Mouse (Mus musculus): Measurements from ENCODE around the gene Dusp12. TPM values are rescaled to one million over a fixed set of nuclear protein-coding genes. Genes with fewer than 3 reads are reported as not detected.

Gene Dusp12
- 1.7 TPM in 1 of 2 replicates, not detected in the other for total RNA-seq (2015; ENCODE audit: low replicate concordance)
- 1.4 and 1.5 TPM in 2 replicates for total RNA-seq (2017; ENCODE audit: low replicate concordance)

DNA sequence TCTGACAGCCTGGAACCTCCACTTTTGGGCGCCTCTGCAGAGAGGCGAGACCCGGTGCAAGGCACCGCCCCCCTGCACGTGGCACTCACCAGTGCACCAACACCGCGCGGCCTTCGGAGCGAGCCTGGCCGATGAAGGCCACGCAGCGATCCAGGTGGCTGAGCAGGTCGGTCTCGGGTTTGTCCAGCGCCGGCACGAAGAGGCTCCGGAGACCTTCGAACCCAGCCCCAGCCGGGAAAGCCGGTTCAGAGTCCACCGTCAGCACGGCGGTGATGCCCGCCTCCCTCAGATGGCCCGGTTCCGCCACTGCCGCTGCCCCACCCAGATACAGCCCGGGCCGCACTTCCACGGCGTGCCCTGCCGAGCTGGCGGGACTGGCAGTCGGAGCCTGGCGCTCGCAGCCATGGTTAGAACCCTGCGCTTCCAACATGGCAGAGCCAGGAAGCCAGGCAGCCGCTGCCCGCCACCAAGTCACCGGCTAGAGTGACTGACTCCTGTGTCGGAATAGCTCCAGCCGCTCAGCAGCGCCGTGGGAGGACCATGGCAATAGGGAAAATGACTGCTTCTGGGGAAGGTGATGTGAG is at the start of gene Dusp12, which contains the start of gene Gm26620:
Dusp12 (minus strand) TSS at position 563 of the 584 bp plus-strand sequence.
Gm26620 (plus strand) TSS at position 88 of the 584 bp plus-strand sequence.
- ATAC-seq (replicated peaks; ENCODE audit: low FRiP score, poor library complexity, severe bottlenecking) = peak; percentile 88

DNA sequence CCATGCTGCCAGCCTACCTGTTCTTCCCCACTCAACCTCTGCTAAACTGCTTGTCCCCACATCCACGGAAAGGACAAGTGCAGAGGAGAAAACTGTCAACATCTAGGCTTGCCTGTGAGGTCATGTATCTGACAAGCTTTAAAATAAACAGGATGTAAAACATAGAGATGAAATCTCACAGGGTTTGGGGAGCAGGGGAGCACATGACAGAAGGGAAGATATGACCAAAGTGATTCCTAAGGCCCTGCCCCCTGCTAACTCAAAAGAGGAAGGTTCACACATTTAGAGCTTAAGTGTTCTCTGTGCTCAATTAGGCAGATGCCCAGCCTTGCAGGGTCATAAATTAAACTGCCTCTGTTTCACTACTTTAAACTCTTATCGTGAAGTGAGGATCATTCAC is 49.0 kb upstream of the Dusp12 start:
- no peak for ATAC-seq (replicated peaks; ENCODE audit: low FRiP score, poor library complexity, severe bottlenecking)

GRCm38 (mm10) chr1:170933940-170934339 is 48.6 kb upstream of the Dusp12 start:
- no peak for ATAC-seq (replicated peaks; ENCODE audit: low FRiP score, poor library complexity, severe bottlenecking)

- no peak for ATAC-seq (replicated peaks; ENCODE audit: low FRiP score, poor library complexity, severe bottlenecking)
Observed at GRCm38 (mm10) chr1:170933386-170933920, 48.1 kb upstream of the Dusp12 start.

DNA sequence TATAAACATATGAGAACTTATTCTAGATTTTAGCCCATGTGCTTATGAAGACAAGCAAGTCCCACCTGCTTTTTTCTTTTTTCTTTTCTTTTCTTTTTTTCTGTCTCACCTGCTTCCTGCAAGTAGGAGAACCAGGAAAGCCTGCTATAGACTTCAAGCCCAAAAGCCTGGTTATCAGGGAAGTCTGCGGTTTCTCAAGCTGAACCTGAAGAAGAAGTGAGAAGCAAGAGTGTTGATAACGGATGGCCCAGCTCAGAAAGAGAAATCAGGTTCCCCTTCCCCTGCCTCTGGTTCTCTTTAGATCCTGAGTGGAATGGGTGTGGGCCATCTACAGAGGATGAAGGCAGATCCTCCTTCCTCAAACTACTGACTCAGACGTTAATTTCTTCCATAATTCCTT is 46.7 kb upstream of the Dusp12 start:
- ATAC-seq (replicated peaks; ENCODE audit: low FRiP score, poor library complexity, severe bottlenecking) = no peak

DNA sequence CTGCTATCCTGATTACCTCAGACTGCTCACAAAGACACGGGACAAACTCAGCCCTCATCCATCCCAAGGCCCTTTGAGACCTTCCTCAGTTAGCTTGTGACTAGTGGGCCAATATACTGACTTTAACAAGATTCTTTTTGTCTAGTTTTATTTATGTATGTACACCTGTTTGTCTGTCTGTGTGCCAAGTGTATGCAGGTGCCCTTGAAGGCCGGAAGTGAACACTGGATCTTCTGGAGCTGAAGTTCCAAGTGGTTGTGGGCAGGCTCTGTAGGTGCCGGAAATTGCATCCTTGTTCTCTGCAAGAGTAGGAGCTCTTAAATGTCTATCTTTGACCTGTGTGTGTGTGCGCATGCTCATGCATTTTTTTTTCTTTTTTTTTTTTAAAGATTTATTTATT is 43.9 kb upstream of the Dusp12 start:
- no peak for ATAC-seq (replicated peaks; ENCODE audit: low FRiP score, poor library complexity, severe bottlenecking)

- ATAC-seq (replicated peaks; ENCODE audit: low FRiP score, poor library complexity, severe bottlenecking) = no peak
Observed at GRCm38 (mm10) chr1:170928467-170928866, 43.1 kb upstream of the Dusp12 start.

DNA sequence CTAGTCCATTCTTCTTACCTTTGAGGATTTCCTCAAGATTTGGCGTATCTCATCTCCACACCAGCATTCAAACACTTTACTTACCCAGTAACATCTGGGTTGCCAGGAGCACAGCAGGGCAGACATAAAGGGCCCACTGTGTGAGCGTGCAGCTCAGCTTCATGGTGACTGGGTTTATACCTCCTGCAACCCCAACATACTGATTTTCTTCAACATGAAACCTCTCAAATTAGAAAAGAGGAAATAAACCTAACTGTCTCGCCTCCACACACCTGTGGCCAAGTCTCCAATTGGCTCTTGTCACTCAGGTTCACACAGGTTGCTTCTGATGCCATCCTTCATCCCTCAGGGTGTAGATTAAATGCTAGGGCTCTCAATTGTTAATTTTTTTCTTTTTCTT is 42.0 kb upstream of the Dusp12 start, which contains the start of gene Fcrla:
Fcrla (minus strand) TSS at position 206 of the 400 bp plus-strand sequence.
- ATAC-seq (replicated peaks; ENCODE audit: low FRiP score, poor library complexity, severe bottlenecking) = no peak

GRCm38 (mm10) chr1:170926941-170927340 is 41.6 kb upstream of the Dusp12 start:
- ATAC-seq (replicated peaks; ENCODE audit: low FRiP score, poor library complexity, severe bottlenecking) = no peak

DNA sequence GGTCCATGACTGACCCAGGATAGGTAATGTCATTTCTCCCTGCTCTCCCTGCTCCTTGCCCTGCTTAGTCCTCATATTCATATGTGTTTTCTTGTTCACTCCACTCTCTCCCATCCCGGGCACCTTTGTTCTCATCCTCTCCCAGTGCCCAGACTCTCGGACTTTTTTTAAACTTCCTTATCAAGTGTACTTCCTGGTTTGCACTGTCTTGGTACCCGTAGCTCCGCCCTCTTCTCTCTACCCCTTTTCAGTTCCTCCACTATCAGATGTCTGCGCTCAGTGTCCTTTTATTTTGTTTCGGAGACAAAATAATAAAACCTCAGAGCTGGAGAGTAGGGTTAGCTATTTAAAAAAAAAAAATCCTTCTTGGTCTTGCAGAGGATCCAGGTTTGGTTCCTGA is 39.1 kb upstream of the Dusp12 start:
- ATAC-seq (replicated peaks; ENCODE audit: low FRiP score, poor library complexity, severe bottlenecking) = no peak

- ATAC-seq (replicated peaks; ENCODE audit: low FRiP score, poor library complexity, severe bottlenecking) = no peak
Observed at GRCm38 (mm10) chr1:170919308-170919707, 34.0 kb upstream of the Dusp12 start.

DNA sequence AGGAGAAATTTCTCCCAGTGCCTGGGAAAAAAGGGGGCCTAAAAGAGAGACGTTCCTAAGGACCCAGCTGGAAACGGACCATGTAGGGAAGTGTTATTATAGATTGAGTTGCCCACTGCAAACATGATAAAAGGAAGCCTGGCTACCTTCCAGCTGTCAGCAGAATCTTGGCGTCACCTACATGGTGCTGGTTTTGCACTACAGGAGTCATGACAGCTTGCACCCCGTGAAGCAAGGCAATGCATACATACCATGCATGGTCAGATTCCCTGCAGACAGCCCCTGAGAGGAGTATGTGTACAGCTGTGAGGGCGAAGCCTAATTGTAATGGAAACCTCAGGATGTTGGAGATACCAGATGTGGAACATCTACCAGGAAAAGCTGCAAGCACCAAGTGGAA is 30.3 kb upstream of the Dusp12 start:
- no peak for ATAC-seq (replicated peaks; ENCODE audit: low FRiP score, poor library complexity, severe bottlenecking)

DNA sequence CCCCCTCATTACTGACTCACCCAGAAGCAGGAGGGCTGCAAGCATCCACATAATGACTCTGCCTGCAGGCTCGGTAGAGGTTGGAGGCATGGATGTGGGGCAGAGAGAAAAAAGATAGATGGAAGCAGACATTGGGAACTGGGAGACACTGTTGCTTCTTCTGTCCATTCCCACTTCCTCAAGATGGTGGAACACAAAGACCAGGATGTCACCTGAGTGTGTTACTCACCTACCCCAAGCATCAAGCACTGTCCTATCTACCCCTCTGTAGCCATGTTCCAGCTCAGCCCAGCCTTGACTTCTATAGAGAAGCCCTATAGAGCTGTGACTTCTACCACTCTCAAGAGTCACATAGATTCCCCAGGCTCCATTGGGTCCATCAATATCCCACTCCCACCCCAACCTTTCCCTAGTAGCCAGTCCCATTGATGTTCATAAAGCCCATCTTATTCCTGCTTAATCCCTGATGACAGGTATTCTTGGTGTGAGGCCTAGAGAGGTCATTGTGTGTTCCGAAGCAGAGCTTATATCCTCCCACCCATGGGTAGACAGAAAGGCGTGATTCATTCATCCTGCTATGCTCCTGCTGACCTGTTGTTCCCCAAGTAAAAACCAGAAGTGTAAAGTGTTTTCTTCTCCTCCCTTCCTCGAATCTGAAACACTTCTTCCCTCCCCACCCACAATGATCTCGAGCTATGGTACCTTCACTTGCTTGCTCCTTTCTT is 27.7 kb upstream of the Dusp12 start, which contains the start of gene Fcrlb:
Fcrlb (minus strand) TSS at position 51 of the 725 bp plus-strand sequence.
- no peak for ATAC-seq (replicated peaks; ENCODE audit: low FRiP score, poor library complexity, severe bottlenecking)

DNA sequence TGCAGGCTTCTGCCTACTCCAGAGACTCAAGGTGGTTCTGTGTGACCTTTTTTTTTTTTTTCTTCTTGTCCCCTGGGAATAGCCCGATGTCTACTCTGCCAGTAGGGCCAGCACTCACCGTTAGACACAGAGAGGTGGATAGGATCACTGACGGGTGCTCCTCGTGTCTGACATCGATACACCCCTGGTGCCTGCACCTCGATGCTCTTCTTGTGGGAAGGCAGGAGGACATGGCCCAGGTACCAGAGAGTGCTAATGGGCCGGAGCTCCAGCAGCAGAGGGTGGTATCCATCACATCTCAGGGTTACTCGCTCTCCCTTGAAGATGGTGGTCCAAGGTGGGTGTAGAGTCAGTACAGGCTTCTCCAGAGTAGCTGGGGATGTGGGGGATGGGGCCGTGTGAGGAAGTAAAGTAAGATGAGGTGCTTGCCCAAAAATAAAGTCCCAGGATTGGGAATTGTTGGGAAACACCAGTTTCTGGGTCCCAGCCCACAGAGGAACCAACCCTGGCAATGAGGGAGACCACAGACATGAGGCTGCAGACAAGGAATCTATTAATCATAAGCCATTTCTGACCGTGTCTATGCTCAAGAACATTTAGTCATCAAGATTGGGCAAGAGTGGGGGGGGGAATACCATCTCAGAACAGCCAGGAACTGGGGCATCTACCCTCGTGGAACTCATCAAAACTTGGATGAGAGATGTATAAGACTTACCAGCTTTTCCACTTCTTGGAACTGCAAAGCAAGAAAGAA is 26.7 kb upstream of the Dusp12 start:
- ATAC-seq (replicated peaks; ENCODE audit: low FRiP score, poor library complexity, severe bottlenecking) = no peak

DNA sequence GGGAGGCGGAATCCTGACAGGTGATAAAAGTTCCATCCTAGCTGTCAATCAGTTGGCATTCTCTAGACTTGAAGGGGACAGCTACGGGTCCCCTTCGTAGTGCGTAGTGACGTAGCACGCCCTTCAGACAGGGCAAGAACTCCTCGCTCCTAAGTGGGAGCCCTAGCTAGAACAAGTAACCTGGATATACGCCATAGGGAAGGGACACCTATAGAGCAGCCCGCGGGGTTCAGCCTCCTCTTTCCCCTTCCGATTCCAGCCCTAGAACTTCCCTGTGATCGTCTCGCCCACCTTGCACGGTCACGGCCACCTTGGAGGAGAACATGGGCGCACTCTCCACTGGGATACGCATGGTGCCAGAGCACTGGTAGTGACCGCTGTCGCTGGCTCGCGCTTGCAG is 23.0 kb upstream of the Dusp12 start:
- ATAC-seq (replicated peaks; ENCODE audit: low FRiP score, poor library complexity, severe bottlenecking) = no peak

- no peak for ATAC-seq (replicated peaks; ENCODE audit: low FRiP score, poor library complexity, severe bottlenecking)
Observed at GRCm38 (mm10) chr1:170907456-170908191, 22.3 kb upstream of the Dusp12 start.

- ATAC-seq (replicated peaks; ENCODE audit: low FRiP score, poor library complexity, severe bottlenecking) = no peak
Observed at GRCm38 (mm10) chr1:170907111-170907455, 21.7 kb upstream of the Dusp12 start.

- ATAC-seq (replicated peaks; ENCODE audit: low FRiP score, poor library complexity, severe bottlenecking) = no peak
Observed at GRCm38 (mm10) chr1:170903485-170903884, 18.1 kb upstream of the Dusp12 start.

DNA sequence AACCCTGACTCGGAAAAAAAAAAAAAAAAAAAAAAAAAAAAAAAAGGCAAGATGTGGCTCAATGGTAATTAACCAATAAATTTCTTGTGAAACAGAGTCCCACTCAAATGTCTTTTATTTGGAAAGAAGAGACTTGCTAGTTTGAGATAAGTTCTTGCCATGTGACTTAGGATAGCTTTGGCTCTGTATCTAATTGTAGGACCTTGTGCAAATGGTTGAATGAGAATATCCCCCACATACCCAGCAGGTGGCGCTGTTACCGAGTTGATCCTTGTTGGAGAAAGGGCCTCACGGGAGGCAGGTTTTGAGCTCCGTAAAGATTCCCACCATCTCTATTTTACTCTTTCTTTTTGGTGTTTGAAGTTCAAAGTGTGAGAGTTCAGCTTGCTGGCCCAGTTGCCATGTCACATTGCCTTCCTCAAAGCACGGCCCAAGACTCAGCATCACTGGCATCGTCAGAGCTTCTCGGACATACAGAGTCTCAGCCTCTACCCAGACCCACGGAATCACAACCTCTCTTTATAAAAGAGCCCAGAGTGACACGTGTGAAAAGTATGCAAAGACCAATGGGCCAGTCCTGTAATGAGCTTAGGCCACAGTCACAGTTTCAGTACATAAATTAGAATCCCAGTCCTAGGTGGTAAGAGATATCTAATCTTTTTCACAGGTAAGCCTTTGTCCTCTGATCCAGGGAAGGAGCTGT is 16.3 kb upstream of the Dusp12 start:
- ATAC-seq (replicated peaks; ENCODE audit: low FRiP score, poor library complexity, severe bottlenecking) = peak; percentile 79

Measured in erythroblast, adult 5-6 weeks (primary cell).